Mouse (Mus musculus): Measurements from ENCODE around the gene Aim2.

DNA sequence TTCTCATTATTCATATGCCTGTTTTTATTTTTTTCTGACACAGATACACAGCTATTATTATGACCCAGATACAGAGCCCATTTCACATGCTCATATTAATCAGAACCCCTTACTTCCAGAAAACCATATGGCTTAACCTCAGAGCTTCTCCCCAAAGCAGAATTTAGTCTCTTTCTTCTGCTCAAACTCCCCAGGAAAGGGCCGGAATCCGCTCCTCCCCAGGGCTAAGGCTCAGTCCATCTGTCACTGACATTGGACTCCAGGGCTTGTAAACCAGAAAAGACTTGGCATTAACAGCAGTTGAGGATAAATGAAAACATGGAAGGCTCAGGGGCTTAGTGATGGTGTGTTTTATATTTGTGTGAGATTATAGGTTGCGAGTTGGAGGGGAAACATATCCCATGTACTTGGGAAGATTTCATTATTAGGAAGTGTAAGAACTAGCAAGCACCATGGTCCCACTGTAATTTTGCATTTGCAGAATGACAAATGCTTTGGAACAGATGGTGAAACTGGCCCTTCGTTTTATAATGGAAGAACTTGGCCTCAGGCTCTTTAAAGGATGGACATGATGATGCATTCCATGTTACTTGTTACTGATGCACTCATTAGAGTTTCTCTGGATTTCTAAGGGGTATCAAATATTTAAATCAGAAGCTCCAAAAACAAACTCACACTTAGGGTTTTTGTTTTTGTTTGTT is 9.1 kb downstream of the Aim2 start:
- no peak for TF ChIP-seq POLR2A (IDR thresholded peaks at IDR 0.05; ENCODE audit: low read depth, low read length)
- no peak for TF ChIP-seq CTCF (conservative IDR thresholded peaks at IDR 0.05; ENCODE audit: insufficient read depth, insufficient read length, low read depth, low read length)
